Mouse (Mus musculus) urinary bladder, adult 2 months (tissue): ENCODE data around the gene Nipal3. TPM values are rescaled to one million over a fixed set of nuclear protein-coding genes. Genes with fewer than 3 reads are reported as not detected.

Source experiments
- polyA plus RNA-seq: library from polyadenylated mRNA; depleted of rRNA; stranded (reverse); fragments of >200 nt; gene quantifications from 2 replicates; pipeline ENCODE4 v1.2.3, GENCODE M21; 2012; rRNA removed

Nipal3 gene
- polyA plus RNA-seq, 1 experiment, result 26.9 TPM

Other genes starting within 250 kb of the Nipal3 start
- 151 and 185 TPM in 2 replicates for gene Clic4, start 222.2 kb downstream of the Nipal3 start, polyA plus RNA-seq
- gene Srrm1, start 141.7 kb downstream of the Nipal3 start, polyA plus RNA-seq, result 72.7 and 112 TPM in 2 replicates
- 9.9 and 10.4 TPM in 2 replicates for gene Ncmap, start 96.8 kb downstream of the Nipal3 start, polyA plus RNA-seq
- gene Rcan3, start 61.2 kb downstream of the Nipal3 start, polyA plus RNA-seq, result 18.7 and 20.4 TPM in 2 replicates
- gene Stpg1, start 248 bp downstream of the Nipal3 start, polyA plus RNA-seq, result 1.3 and 1.4 TPM in 2 replicates
- 63.4 and 78.8 TPM in 2 replicates for gene Grhl3, start 78.6 kb upstream of the Nipal3 start, polyA plus RNA-seq
- gene Ifnlr1, start 191.2 kb upstream of the Nipal3 start, polyA plus RNA-seq, result 6.5 and 8.0 TPM in 2 replicates
- gene Il22ra1, start 233.1 kb upstream of the Nipal3 start, polyA plus RNA-seq, result 0.38 and 0.47 TPM in 2 replicates